Mouse (Mus musculus) ES-CJ7 (cell line): ENCODE measurements around the gene Filip1l.

ENCODE experiments used
- DNase-seq: peaks from one replicate; pipeline ENCODE4 v3.0.0; 2011; ENCODE audit warnings: low read depth, low spot score

The Filip1l gene

DNA sequence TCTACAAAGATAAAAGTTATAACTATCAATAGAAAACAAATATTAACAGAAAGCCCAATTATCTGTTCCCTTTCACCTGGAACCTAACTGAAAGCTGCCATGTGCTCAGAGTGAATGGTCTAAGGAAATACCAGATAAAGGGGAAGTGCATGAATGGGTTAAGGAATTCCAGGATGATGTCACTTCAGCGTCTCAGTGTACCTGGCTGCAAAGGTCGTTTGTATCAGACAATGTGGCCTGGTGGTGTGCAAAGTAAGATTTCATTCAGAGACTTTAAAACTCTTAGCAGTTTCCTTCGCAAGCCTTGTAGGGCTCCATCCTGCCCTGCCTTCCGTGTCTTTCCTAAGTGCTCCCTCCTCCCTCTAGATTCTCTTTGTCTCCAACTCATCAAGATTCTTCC is 80.3 kb downstream of the Filip1l start:
- DNase-seq, result no peak

- DNase-seq, result no peak
These were observed 80.8 kb downstream of the Filip1l start for GRCm38 (mm10) chr16:57433671-57434070.

- DNase-seq, result peak; percentile 12
These were observed 81.7 kb downstream of the Filip1l start for GRCm38 (mm10) chr16:57434640-57435039.

DNA sequence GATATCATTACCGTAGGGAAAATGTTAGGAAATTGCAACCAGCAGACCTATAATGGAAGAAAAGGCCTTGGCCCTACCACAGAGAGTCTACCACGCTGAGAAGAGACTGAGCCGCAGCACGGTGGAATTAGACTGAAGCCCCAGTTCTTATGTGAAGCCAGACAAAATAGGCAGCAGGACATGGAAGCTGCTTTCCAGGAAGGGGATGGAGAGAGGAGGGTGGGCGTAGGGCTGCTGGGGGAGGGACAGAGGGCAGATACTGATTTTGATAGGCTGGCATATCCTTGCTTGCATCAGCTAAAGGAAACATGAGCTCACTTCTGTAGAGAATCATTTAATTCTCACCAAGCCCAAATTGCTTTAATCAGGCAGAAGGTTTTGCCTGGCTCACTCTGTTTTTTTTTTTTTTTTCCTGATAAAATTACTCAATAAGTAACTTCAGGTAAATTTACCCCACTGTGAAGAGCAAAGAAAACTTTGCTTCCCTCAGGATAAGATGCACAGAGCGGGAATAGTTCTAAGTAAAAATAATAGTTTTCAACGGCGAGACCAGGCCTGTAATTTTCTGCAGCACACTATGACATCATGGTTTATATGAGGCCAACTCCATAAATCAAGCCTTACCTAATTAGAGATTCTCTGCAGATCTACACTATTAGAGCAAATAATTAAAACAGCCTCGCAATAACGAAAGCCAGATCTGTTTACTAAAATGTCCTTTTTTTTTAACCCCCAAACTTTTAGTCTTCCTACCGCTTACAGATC is 84.8 kb downstream of the Filip1l start:
- no peak for DNase-seq

- DNase-seq, result no peak
These were observed 85.4 kb downstream of the Filip1l start for GRCm38 (mm10) chr16:57438288-57438685.

- no peak for DNase-seq
These were observed 86.3 kb downstream of the Filip1l start for GRCm38 (mm10) chr16:57439206-57439605.

GRCm38 (mm10) chr16:57440706-57441437 is 88.0 kb downstream of the Filip1l start:
- DNase-seq, result no peak

DNA sequence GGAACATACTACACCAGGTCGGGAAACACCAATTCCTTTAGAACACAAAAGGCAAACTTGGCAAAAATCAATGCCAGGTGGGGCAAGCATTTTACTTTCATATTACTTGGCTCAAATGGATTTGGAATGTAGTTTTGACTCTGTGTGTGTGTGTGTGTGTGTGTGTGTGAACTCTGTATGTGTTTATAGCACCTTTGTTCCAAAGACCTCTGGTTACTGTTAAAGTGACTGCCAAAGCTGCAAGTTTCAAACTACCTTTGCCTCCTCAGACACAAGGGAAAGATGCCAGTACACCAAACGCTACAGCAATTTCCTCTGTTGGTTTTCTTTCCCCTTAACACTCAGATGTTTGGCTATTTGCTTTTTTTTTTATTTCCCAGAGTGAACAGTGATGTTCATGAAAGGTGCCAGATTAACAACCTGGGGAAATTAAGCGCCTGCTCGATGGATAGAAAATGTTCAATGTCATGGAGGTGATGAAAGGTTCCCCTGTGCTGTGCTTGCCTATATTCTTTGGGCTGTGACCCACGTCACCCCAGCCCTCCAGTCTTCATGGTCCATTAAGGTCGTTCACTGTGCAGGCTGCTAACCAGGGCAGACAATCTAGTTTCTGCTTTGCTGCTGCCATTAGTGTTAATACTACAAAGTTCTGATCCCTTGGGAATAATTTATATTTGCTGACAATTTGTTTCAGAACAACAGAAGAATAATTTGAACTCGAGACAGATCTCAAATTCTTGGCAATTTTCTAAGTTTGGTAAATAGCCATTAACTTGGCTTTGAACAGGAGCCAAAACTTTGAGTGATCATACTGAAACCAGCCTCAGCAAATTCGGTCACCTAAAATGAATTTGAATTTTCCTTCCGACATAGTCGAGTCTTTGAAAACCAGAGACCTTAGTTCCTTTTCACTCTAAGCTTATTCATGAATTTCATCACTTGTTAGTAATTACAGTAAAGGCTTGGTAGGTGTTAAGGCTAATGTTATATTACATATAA is 92.5 kb downstream of the Filip1l start:
- no peak for DNase-seq

GRCm38 (mm10) chr16:57453009-57453408 is 100.1 kb downstream of the Filip1l start:
- no peak for DNase-seq

DNA sequence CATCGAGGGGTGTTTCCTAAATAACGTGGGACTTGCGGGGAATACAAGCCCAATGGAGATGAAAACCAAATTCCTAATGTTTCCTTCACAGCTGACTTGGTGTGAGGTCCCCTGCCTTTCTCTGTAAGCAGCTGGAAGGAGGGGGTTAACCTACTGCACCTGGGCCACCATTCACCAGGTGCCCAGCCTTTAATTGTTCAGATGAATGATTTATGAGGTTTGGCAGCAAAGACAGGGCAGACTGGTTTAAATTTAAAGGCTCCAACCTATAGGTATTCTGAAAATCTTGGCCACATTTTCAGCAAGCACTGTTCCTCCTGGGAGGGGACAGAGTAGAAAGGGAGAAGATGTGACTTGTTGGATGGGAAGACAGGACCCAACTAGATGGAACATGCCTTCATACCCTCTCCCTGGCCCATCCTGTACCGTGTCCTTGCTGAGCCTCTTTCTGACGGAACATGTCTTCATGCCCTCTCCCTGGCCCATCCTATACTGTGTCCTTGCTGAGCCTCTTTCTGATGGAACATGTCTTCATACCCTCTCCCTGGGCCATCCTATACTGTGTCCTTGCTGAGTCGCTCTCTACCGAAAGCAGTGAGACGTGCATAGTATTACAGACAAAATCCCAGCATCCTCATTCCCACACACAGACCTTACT is 101.3 kb downstream of the Filip1l start:
- DNase-seq, result no peak

- DNase-seq, result no peak
These were observed 102.7 kb downstream of the Filip1l start for GRCm38 (mm10) chr16:57455573-57455972.

- no peak for DNase-seq
These were observed 103.1 kb downstream of the Filip1l start for GRCm38 (mm10) chr16:57456003-57456402.

- DNase-seq, result no peak
These were observed 112.6 kb downstream of the Filip1l start for GRCm38 (mm10) chr16:57465386-57465913.

DNA sequence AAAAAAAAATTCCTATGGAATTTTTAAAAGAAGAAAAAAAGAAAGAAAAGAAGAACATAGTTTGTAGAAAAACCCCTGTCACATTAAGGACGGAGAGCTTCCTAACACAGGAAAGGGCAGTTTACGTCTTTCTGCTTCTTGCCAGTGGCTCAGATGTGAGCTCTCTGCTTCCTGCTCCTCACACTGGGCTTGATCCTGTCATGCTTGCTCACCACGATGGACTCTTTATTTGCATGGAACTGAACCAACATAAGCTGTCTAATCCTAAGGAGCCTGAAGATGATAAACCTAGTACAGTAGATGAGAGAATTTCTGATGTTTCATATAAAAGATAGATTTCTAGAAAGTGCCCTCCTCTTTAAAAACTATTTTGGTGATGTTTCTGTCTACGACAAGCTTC is 116.4 kb downstream of the Filip1l start:
- no peak for DNase-seq

DNA sequence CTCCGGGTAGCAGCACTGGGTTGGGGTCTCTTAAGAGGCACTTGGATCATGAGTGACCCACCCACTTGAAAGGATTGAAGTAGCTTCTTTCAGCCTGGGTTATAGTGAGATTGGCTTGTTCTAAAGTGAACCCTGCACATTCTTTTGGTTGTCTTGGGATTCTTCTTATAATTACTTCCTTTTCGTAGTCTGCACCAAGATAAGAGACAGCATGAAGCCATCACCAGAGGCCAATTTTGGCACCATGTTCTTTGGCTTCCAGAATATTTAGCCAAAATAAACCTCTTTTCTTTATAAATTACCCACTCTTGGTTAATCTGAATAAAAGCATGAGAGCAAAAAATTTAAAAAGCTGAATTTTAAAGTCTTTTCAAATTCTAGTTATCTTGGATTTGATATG is 117.0 kb downstream of the Filip1l start:
- no peak for DNase-seq

- no peak for DNase-seq
These were observed 117.5 kb downstream of the Filip1l start for GRCm38 (mm10) chr16:57470286-57470830.

- DNase-seq, result no peak
These were observed 118.2 kb downstream of the Filip1l start for GRCm38 (mm10) chr16:57471071-57471470.

DNA sequence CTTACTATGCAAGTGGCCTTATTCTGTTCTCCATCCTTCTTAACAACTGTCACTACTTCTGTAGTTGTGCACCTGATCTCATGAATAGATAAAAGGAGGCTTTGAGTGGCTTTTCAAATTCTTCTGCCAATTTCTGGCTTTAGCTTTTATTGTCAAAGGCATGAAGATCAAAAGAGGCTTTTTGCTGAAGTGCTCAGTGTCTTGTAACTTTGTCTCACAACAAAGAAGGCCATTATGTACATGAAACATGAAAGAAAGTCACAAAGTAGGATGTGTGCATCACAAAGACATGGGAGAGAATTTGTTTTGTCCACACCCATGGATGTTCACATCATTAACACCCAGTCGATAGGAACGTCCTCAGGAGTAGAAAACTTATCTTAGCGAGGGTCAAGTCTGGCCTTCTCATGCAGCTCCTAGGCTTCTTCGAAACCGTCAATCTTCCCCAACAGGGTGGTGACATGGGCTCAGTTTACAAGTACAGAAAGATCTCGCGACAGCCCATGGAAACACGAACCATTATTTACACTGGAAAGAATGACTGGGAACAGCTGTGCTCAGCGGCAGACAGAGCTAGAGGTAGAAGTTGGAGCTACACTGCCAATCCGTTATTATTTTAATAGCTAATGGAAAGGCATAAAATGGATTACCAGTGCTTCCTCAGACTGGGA is 120.7 kb downstream of the Filip1l start:
- peak; percentile 68 for DNase-seq

- no peak for DNase-seq
These were observed 125.6 kb downstream of the Filip1l start for GRCm38 (mm10) chr16:57478451-57478850.

- DNase-seq, result no peak
These were observed 126.9 kb downstream of the Filip1l start for GRCm38 (mm10) chr16:57479776-57480175.
